Mouse (Mus musculus) NIH3T3 (cell line): ENCODE measurements around the gene Gpt2.

Experiments
- DNase-seq: peaks from one replicate; pipeline ENCODE4 v3.0.0-alpha.2; 2012; ENCODE audit warnings: low read depth

The Gpt2 gene

DNA sequence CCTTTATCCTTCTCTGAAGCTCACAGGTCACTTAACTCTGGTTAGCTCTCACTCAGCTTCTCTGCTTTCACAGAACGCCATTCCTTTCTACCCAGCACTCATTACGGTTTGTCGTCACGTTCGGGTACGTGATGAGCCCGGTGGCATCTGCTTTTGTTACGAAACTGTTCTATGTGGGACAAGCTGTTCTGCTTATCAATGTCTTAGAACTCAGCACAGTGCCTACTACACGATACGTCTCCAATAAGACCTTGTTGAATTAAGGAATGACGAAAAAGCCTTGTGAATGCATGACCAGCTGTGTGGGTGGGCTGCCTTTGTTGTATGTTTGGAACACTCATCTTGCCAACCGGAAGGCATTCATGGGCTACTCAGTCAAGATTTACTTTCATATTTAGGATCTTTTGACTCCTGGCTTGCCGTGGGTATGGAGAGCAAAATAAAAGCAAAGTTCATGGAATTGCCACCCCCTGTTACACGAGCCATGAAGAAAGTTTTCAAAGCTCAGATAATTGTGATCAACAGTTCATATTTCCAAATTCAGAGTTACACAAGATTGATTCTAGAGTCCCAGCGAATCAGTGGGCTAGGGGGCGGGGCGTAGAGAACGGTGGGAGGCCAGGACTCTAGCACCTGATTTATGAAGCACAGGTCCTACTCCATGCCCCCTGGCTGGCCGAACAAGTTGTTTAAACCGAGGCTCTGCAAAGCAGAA is 4.3 kb upstream of the Gpt2 start:
- DNase-seq = no peak

DNA sequence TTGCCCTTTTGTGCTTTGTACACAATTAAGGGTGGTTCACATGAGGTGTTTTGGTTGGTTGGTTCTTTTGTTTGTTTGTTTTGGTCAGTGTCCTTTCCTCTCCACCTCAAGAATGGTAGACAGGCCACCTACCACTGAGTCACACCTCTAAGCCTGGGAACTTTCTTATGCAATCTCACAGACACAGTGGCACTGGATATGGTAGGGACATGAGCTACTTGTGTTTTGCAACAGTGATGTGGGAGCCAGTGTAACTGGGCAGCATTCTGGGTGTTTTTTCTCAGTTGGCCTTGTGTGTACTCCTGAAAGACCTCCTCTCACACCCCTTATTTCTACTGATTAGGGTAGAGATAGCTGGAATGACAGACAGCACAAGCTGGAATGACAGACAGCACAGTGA is 3.7 kb upstream of the Gpt2 start:
- no peak for DNase-seq

DNA sequence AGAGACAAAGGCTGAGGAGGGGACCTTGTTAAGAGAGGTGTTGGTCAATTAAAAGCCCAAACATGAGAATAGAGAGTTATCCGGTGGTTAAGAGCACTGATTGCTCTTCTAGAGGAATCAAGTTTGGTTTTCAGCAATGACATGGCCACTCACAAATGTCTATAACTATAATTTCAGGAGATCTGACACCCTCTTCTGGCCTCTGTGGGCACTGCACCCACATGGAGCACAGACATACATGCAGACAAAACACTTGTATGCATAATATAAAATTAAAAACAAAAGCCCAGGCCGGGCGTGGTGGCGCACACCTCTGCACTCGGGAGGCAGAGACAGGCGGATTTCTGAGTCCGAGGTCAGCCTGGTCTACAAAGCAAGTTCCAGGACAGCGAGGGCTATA is 2.8 kb upstream of the Gpt2 start:
- no peak for DNase-seq

DNA sequence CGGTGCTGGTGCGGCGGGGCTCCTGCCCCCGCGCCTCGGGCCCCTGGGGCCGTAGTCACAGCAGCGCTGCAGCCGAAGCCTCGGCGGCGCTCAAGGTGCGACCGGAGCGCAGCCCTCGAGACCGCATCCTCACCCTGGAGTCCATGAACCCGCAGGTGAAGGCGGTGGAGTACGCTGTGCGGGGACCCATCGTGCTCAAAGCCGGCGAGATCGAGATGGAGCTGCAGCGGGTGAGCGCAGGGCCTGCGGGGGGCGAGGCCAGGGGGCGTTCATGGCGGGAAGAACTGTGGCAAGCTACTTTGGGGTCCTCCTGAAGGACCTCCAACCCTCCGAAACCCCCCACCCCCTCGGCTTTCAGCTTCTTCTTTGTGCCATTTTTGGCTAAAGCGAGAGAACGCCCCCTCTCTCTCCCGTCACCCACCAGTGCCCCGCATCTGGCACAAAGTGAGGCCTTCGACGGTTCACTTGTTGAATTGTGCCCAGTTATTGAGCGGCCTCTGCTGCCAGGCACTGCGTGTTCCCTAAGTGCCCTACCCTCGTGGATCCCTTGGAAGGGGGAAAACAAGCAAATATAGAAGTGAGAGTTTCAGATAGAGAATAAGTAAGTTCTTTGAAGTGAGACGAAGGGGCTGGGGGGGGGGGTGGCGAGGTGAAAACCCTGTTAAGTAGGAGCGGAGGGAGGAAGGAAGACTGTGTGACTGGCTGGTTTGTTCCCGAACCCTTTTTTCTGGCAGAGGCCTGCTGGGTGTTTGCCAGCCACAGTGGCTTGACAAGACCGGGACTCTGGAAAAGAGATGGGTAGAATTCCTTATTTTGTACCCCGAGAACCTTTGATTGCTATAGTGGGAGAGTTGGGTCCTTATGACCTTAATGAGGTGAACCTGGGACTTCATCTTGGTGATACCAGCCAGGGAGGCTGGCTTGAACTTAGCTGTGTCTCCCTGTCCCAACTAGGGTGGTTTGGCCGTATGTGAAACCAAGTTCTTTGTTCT is 860 bp downstream of the Gpt2 start:
- DNase-seq = peak; percentile 28

DNA sequence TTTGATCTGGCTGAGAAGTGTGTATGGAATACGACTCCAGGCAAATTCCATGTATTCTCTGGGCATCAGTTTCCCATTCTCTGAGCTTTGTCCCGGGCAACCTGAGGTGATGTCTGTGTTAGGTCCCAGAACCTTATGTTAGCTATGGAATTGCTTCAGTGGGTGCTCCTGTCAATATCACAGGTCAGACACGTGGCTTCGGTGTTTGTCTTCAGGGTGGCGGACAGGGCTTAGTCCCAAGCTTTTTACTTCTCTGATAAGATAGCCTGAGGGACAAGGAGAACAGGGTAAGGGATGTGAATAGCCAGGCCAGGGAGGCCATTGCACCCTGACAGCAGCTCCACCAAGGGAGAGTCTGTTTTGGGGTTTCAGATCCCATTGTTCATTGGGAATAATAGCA is 3.7 kb downstream of the Gpt2 start:
- DNase-seq = no peak

DNA sequence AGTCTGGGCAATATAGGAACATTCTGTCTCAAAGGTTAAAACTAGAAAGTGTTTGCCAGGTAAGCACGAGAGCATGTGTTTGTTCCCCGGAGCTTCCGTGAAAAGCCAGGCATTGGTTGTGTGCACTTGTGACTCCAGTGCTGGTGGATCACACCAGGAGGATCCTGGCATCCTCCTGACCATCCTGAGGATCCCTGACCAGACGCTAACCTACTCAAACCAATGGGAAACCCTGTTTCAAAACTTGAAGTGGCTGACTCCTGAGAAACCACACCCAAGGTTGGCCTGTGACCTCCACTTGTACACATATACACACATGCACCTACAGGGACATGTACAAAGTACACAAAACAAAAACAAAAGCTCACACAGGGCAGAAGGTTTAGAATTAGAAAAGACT is 4.4 kb downstream of the Gpt2 start:
- DNase-seq = no peak

DNA sequence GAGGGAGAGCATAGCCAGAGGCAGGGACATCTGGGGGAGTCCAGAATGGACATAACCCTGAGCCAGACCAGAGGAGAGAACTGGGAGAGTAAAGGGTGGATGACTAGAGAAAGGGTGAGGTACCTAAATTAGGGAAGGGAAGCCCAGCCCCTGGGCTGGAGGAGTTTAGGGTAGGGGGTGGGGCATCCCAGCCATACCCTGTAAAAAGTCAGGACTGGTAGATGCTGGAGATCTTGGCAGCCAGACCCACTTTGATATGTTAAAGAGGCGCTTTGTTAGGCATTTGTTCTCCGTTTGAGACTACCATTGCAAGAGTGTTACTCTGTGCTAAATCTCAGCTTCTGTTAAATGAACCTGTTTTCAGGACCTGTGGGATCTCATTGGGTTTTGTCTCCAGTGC is 6.2 kb downstream of the Gpt2 start:
- no peak for DNase-seq

DNA sequence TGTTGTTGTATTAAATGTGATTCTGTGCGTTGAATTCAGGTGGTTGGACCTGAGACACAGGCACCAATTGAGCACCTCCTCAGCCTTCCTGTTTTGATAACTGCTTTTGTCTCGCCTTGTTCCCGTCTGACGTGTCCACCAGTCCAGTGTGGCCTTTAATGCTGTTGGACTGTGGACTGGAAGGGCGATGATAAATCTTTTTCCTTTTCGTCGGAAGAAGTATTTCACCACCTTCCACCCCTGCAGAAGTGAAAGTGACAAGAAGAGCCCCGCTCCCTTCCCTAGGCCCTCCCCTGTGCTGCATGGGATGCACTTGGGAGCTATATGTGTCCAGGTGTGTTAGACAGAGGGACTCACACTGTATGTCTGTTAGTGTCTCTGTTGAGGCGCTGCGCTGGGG is 8.1 kb downstream of the Gpt2 start:
- DNase-seq = no peak

DNA sequence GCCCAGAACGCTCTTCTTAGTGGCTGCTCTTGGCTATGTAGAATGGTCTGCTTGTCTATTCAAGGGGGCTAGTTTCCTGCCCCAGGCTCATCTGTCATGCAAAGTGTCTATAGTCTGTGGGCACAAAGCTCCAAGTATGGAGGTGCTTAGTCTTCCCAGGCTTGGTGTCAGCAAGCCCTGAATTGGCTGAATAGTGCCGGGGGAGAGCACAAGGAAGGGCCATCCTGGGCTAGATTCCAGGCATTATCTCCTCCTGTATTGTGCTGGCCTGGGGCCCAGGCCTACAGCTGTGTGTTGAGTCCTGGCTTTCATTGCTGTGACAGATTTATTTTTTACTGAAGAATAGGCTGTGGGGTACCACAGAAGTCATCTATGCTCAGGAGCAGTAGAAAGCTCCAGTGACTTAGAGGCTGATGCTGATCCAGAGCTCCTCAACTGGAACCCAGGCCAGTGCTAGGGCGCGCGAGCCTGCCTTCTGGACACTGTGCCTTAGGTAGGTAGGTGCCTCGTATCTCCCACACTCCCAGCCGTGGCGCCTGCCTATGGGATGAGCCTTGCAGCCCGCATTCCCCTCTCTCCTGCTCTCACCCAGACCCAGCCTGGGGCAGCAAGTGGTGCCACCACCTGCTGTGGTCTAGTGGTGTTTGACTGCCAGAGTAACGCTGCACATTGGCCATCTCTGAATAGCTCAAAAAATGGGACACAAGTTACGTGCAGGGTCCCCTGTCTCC is 8.7 kb downstream of the Gpt2 start:
- DNase-seq = peak; percentile 80

DNA sequence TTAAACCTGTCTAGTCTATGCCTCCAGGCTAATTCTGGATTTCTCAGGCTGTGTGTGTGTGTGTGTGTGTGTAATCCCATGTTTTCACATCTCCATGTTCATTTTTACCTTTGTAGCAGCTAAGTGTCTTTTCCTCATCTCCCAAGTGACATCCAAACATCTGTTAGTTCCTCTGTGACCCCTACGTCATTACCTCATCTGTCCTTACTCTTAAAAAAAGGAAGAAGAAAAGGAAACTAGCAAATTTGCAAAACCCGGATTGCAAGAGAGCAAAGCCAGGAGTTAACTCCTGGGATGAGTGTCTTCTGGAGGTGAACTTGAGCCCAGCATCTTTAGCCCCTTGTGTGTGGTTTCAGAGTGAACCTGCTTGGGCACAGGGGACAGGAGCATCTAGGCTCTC is 10.0 kb downstream of the Gpt2 start:
- no peak for DNase-seq

DNA sequence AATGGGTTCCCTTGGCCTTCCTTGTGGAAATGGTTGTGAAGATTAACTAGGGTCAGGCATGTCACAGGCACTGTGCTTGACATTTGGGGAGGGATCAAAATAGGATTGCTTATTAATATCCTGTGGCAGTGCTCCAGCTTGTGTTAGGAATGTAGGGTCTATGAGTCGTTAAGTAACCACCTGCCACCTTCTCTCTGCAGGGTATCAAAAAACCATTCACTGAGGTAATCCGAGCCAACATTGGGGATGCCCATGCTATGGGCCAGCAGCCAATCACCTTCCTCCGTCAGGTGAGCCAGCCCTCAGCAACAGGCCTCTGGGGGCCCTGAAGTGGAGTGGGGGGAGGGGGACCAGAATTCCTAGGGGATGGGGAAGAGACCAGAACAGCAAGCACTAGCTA is 10.7 kb downstream of the Gpt2 start:
- DNase-seq = no peak

DNA sequence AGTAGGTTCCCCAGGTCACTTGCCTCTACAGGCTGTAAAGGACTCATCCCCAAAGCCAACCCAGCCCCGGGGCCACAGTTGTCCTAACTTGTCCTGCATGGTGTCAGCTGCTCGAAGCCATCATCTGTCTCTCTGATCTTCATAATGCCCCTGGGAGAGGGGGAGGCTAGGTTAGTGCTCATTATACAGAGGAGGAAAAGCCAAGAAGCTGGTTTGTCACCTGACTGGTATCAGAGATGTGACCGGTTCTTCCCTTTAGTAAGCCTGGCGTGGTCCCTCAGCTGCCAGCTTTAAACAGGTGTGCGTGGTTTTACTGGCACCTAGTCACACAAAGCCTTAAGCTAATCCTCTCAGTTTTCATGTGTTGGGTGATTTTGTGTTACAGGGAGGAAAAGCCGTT is 12.3 kb downstream of the Gpt2 start:
- DNase-seq = no peak

DNA sequence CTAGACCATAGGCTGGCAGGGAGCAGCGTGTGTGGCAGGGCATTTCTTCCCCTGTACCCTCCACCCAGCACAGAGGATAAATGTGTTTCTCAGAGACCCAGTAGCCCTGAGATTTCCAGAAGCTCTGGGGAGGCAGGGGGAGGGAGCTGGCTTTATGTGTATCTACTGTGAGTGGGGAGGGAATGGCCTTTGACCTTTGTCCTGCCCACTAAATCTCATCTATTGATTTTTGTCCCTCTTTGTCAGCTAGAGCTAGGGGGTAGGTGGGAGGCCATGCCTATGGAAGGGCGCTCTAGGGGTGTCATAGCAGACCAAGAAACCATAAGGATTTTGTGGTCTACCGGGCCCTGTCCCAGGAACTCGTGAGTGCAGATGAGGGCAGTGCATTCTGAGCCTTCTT is 14.2 kb downstream of the Gpt2 start:
- DNase-seq = no peak

DNA sequence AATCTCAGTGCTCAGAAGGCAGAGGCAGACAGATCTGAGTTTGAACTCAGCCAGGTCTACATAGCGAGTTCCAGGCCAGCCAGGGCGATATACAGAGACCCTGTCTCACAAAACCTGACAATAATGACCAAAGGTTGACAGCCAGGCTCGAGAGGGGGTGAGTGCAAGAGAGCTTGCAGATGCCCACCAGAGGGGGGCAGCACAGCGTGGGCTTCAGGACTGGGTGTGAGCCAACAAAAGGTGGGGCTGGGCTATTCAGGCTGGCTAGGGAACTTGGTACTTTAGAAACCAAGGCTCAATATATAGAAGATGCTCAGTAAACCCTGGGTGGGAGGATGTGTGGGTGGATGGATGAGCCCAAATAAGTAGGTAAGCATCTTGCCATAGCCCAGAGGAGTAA is 16.3 kb downstream of the Gpt2 start:
- DNase-seq = peak; percentile 22

DNA sequence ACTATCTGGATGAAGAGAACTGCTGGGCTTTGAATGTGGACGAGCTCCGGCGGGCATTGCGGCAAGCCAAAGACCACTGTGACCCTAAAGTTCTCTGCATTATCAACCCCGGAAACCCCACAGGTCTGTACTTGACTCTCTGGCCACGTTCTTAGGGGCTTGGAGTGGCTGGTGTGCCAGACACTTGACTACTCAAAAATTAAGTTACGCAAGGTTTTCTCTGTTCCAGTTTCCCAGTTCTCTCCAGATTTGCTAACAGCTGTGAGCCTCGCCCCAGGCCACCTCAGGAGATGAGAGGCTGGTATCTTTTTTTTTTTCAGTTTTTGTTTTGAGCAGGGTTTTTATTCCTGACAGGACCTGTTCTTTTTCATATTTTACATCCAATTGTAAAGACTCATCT is 19.9 kb downstream of the Gpt2 start:
- DNase-seq = no peak

DNA sequence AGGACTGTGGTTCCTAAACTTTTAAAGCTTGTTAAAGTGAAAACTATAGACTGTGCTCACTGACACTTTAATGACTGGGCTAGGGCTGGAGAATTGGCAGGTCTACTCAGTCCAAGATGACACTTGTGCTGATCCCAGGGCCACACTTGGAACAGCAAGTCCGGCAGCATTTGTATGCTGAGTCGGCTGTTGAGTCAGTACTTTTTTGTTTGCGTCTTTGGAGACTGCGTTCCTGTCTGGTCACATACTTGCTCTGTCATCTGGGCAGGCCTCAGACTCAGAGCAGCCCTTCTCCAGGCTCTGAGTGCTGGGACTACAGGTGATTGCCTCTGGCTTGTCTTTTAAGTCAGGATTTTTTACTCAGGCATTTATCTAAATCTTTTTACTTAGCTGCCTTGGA is 20.9 kb downstream of the Gpt2 start:
- no peak for DNase-seq

DNA sequence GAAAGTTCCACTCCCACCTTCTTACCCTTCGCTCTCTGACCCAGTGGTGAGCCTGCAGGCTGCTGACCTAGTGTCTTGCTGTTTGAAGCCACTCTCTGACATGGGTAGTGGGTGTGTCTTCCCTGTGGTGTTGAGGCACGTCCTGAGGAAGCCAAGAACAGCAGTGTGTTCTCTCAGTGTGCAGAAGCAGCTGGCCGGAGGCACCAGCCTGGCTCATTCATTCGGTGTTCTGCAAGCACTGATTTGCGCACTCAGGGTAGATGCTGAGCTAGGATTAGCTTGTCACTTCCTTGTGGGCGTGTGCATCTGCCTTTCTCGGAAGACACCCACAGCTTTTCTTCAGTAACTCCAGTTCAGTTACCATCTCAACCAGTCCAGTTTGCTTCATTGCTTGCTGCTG is 23.0 kb downstream of the Gpt2 start:
- DNase-seq = no peak

DNA sequence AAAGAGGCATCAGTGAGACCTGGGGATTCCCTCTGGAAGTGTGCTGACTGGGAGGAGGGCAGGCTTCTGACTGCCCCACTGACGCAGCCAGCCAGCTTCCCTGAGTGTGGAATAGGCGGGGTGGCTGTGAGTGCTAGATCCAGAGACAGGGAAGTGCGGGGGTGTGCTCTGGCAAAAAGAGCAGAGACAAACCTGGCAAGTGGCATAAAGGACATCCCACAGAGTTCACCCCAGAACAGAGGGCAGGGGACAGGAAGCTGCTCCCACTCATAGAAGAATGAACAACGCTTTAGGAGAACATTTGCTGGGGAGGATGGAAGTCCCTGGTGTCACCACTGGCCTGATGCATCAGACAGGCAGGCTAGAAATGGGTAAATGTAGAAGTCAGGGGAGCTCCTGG is 25.0 kb downstream of the Gpt2 start:
- DNase-seq = no peak

DNA sequence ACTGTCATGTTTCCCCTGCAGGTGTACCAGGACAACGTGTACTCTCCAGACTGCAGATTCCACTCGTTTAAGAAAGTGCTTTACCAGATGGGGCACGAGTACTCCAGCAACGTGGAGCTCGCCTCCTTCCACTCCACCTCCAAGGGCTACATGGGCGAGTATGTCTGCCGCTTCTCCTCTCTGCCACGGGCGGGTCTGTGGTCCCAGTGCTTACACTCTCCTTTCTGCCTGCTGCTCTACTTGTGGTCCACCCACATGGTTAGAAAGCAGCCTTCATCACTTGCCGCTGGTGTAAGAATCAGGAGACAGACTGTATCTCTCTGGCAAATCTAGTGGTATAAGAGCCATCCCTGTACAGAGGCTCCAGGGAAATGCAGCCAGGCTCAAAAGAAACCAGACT is 25.6 kb downstream of the Gpt2 start:
- no peak for DNase-seq

DNA sequence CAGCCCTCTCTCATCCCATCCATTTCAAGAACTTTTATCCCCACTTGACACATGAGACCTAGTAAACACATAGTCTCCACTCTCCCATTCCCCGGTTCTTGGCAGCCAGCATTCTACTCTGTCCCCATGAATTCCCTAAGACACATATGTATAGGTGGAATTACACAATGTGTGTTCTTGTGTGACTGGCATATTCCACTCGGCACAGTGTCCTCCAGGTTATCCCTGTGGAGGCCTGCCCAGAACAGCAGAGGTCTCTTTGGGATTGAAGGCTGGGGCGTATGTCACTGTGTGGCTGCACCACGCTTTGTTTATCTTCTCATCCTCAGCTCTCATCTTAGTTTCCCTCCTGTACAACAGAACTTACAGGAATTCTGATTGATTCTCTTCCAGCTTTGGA is 28.2 kb downstream of the Gpt2 start:
- no peak for DNase-seq

DNA sequence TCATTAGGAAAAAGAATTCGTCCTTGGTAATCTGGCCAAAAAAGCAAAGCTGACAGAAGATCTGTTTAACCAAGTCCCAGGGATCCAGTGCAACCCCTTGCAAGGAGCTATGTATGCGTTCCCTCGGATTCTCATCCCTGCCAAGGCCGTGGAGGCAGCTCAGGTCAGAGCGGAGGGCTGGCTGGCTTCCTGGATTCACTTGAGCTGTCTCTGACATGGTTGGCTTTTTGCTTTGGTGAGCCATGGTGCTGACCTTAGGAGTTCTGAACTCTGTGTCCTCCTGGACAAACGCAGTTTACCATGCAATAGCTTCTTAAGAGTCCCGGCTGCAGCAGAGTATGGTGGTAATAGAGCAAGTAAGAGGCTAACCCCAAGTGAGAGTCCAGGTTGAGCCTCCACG is 29.0 kb downstream of the Gpt2 start:
- DNase-seq = no peak

DNA sequence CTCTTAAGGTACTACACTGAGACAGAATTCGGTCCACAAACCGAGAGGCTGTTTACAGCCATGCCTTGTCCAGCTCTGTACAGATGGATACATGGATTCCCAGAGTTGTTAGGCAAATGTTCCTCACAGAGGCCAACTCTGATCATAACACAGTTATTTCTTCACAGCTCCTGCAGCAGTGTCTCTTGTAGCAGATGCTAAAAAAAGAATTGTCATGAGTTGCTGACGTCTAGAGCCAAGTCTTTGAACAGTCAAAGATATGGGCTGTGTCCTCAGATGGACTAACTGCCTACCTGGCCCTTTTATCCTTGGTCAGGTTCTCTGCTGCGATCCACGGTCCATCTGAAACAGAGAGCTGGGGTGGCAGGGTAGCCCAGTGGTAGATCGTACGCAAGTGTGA is 31.7 kb downstream of the Gpt2 start:
- no peak for DNase-seq

DNA sequence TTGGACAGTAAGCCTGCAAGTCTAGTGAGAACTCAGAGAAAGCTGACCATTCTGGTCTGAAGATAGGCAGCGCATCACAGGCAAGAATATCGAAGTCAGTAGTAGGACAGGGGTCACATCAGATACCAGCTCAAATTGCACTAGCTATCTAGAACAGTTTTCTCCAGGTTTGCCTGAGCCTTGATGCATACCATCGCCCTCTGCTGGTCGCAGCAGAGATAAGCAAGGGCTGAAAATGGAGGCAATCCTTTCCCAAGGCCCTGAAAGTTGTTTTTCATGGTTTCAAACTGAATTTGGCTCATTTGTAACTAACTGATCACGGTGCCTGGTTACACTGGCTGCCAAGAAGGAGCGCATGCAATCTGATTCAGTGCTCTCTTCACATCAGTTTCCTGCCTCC is 33.7 kb downstream of the Gpt2 start:
- DNase-seq = peak; percentile 84
